Mouse (Mus musculus) small intestine, adult 2 months (tissue): Measurements from ENCODE around the gene Aldh1a2.

Experiments
- CTCF ChIP-seq: fragments of 200-500 bp; IDR thresholded peaks from 2 replicates; pipeline ENCODE4 v1.5.1; 2012; ENCODE audit warnings: low read depth, mild to moderate bottlenecking, control low read depth, inconsistent platforms, low read length, moderate library complexity, mixed read lengths; ENCODE audit not compliant: insufficient replicate concordance, insufficient read length; ENCODE audit errors: extremely low read depth
- POLR2A ChIP-seq: fragments of 200-500 bp; IDR thresholded peaks from 2 replicates; pipeline ENCODE4 v1.6.1; 2012; ENCODE audit warnings: low read depth, mild to moderate bottlenecking, control low read depth, inconsistent platforms, low read length, moderate library complexity

- no peak for TF ChIP-seq CTCF
- TF ChIP-seq POLR2A: no peak
These were observed 121.8 kb downstream of the Aldh1a2 start for GRCm38 (mm10) chr9:71337425-71337824.
